Mouse (Mus musculus) hindbrain, postnatal 0 days (tissue): ENCODE data around the gene Isg15. TPM values are rescaled to one million over a fixed set of nuclear protein-coding genes. Genes with fewer than 3 reads are reported as not detected.
"Not testable (repeated sequence)": the region's sequence is repeated elsewhere in the genome, so short reads cannot be mapped to it uniquely, and the experiment has no call there.

ENCODE experiments used
- ATAC-seq: fragments of 200-750 bp; cut with Nextera tagmentation; 2 replicates; pipeline ENCODE4 v1.8.0; 2017; ENCODE audit warnings: mild to moderate bottlenecking, moderate TSS enrichment, moderate library complexity
- DNase-seq: peaks from one replicate; pipeline ENCODE4 v3.0.0-alpha.2; 2015; ENCODE audit warnings: low spot score
- H3K27ac ChIP-seq: fragments of 300-500 bp; sonication (generic); 2 replicates; pipeline ENCODE4 v1.5.1; 2014; ENCODE audit warnings: mild to moderate bottlenecking
- H3K27me3 ChIP-seq: fragments of 300-500 bp; sonication (generic); 2 replicates; pipeline ENCODE4 v1.6.1; 2014; ENCODE audit warnings: low read length, mixed read lengths; ENCODE audit not compliant: insufficient read depth
- H3K36me3 ChIP-seq: fragments of 300-500 bp; sonication (generic); 2 replicates; pipeline ENCODE4 v1.6.1; 2014; ENCODE audit warnings: low read length, mixed read lengths; ENCODE audit not compliant: insufficient read depth
- H3K4me1 ChIP-seq: fragments of 300-500 bp; sonication (generic); 2 replicates; pipeline ENCODE4 v1.6.1; 2014; ENCODE audit warnings: antibody characterized with exemption, low read length, mixed read lengths; ENCODE audit not compliant: insufficient read depth
- H3K4me2 ChIP-seq: fragments of 300-500 bp; sonication (generic); 2 replicates; pipeline ENCODE4 v1.6.1; 2014; ENCODE audit warnings: low read depth, mild to moderate bottlenecking, low read length, moderate library complexity, mixed read lengths
- H3K4me3 ChIP-seq: fragments of 300-500 bp; sonication (generic); 2 replicates; pipeline ENCODE4 v1.5.1; 2014; ENCODE audit warnings: low read length
- H3K9ac ChIP-seq: fragments of 300-500 bp; sonication (generic); replicated peaks from 2 replicates; pipeline ENCODE4 v1.6.1; 2014; ENCODE audit warnings: mild to moderate bottlenecking, low read length, moderate library complexity, mixed read lengths
- H3K9me3 ChIP-seq: fragments of 300-500 bp; sonication (generic); 2 replicates; pipeline ENCODE4 v1.6.1; 2016; ENCODE audit warnings: low read length, mixed read lengths
- CTCF ChIP-seq: IDR thresholded peaks from 2 replicates; pipeline ENCODE4 v1.5.1; 2016; ENCODE audit warnings: antibody characterized with exemption, control low read depth, low read depth
- WGBS: fragments of 180-500 bp; shearing (Covaris S2); extraction: QIAGEN DNeasy Blood & Tissue Kit; methylation state at CpG from one replicate; pipeline ENCODE4 v1.1.7; 2014; 5-methylcytosine and 5-hydroxymethylcytosine counted together
- microRNA-seq, 2 experiments: library from miRNA; unstranded; fragments of <30 nt; microRNA quantifications; one replicate each; pipeline ENCODE4; 2016
- polyA plus RNA-seq: library from polyadenylated mRNA; unstranded; fragments of >200 nt; fragmentation: Nextera tagmentation; extraction: Ambion mirVana; gene quantifications from 2 replicates; pipeline ENCODE4 v1.2.1, GENCODE M21; 2015
- total RNA-seq: library from RNA; depleted of rRNA; stranded (reverse); fragments of >200 nt; gene quantifications from 2 replicates; pipeline ENCODE4 v1.2.3, GENCODE M21; 2014; rRNA removed

Isg15 gene
- total and polyA plus RNA-seq, 2 experiments from 2014 or later, result 3.2 to 4.5 TPM

GRCm38 (mm10) chr4:156169129-156169528 lies 31.5 kb downstream of the Isg15 start:
- no peak for TF ChIP-seq CTCF
- DNase-seq (no peak), ATAC-seq (no peak)
- Histone ChIP-seq H3K9ac (no peak overlapping the region), H3K4me1 (no peaks in the 10 kb centered on the region), H3K36me3 (peaks cover 93% of the 10 kb centered on the region), H3K9me3 (no peaks in the 10 kb centered on the region), H3K27me3 (no peaks in the 10 kb centered on the region), H3K4me2 (no peak overlapping the region), H3K4me3 (no peak overlapping the region), H3K27ac (no peak overlapping the region)
- 93% methylated on average over 10 of the region's 10 CpGs for WGBS

DNA sequence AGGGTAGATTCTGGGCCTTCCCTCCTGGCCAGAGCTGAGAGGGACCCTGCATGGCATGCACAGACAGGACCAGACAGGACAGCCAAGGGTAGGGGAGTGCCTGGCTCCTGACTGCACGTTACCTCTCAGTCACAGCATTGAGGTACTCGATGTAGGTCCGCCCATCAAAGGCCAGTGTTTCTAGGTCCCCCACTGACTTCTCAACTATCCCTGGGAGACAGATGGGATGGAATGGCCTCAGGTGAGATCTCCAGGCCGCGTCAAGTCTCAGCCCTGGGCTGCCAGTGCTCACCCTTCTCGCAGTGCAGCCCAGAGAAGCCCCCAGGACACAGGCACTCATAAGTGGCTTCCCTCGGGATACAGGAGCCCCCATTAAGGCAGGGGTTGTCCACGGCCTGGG lies 32.0 kb downstream of the Isg15 start:
- Histone ChIP-seq H3K27me3 (no peaks in the 10 kb centered on the region), H3K4me1 (no peaks in the 10 kb centered on the region), H3K4me2 (no peak overlapping the region), H3K27ac (no peak overlapping the region), H3K4me3 (no peak overlapping the region), H3K36me3 (peaks cover 93% of the 10 kb centered on the region), H3K9me3 (no peaks in the 10 kb centered on the region), H3K9ac (no peak overlapping the region)
- no peak for TF ChIP-seq CTCF
- ATAC-seq, result no peak
- WGBS, result 92% methylated on average over 8 of the region's 8 CpGs
- no peak for DNase-seq

GRCm38 (mm10) chr4:156166477-156166876 lies 34.1 kb downstream of the Isg15 start:
- ATAC-seq (no peak), DNase-seq (no peak)
- peaks cover 74% of the 10 kb centered on the region for H3K36me3 ChIP-seq
- no peaks in the 10 kb centered on the region for H3K27me3 ChIP-seq
- H3K4me3 ChIP-seq, result no peak overlapping the region
- H3K9me3 ChIP-seq, result no peaks in the 10 kb centered on the region
- no peak; the same call in 1 of the 2 replicates for TF ChIP-seq CTCF
- WGBS, result 85% methylated on average over 9 of the region's 9 CpGs
- no peak overlapping the region for H3K27ac ChIP-seq
- no peaks in the 10 kb centered on the region for H3K4me1 ChIP-seq
- H3K4me2 ChIP-seq, result no peak overlapping the region
- no peak overlapping the region for H3K9ac ChIP-seq

DNA sequence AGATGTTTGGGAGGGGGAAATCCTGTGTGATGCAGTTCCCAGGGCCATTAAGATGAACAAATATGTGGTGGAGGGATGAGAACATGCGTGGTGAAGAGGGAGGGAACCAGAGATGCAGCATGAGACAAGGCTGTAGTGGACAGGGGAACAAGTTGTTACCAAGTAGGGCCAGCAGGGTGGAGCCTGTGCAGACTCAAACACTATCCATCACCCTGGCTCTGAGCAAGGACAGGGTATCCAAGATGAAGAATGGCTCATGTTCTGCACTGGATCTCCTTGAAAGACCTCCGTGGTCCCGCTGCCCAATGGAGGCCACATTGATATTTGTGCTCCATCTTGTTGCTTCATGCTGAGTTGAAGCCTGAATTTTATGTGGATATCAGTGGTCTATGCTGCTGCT lies 45.8 kb downstream of the Isg15 start:
- no peak for DNase-seq
- H3K4me2 ChIP-seq, result no peak overlapping the region
- no peak for ATAC-seq
- no peak overlapping the region for H3K27ac ChIP-seq
- H3K4me1 ChIP-seq, result no peaks in the 10 kb centered on the region
- WGBS, result 95% methylated on average over 3 of the region's 3 CpGs
- H3K9me3 ChIP-seq, result no peaks in the 10 kb centered on the region
- H3K9ac ChIP-seq, result no peak overlapping the region
- TF ChIP-seq CTCF, result no peak
- H3K27me3 ChIP-seq, result no peaks in the 10 kb centered on the region
- no peaks in the 10 kb centered on the region for H3K36me3 ChIP-seq
- H3K4me3 ChIP-seq, result no peak overlapping the region

GRCm38 (mm10) chr4:156150887-156151286 lies 49.7 kb downstream of the Isg15 start:
- not testable (repeated sequence) for H3K36me3 ChIP-seq, H3K27me3 ChIP-seq, DNase-seq, H3K9ac ChIP-seq, H3K9me3 ChIP-seq, H3K4me3 ChIP-seq, H3K27ac ChIP-seq, H3K4me1 ChIP-seq, ATAC-seq, H3K4me2 ChIP-seq
- WGBS, result 84% methylated on average over 10 of the region's 10 CpGs

Small RNA genes lying within 50 kb of the gene (microRNA-seq; reads per million reads assigned to microRNA genes)
- 3.9 to 4.7 reads per million in 2 experiments for gene Mir7658

Other genes starting within 250 kb of the Isg15 start
- gene C1qtnf12, start 238.5 kb downstream of the Isg15 start, total RNA-seq, result 26.6 and 35.2 TPM in 2 replicates
- gene C1qtnf12, start 238.5 kb downstream of the Isg15 start, polyA plus RNA-seq, result 21.8 and 22.8 TPM in 2 replicates
- 48.8 and 56.8 TPM in 2 replicates for gene B3galt6, start 208.2 kb downstream of the Isg15 start, total RNA-seq
- gene B3galt6, start 208.2 kb downstream of the Isg15 start, polyA plus RNA-seq, result 26.1 and 26.2 TPM in 2 replicates
- gene Sdf4, start 207.9 kb downstream of the Isg15 start, total RNA-seq, result 100 and 121 TPM in 2 replicates
- 122 and 127 TPM in 2 replicates for gene Sdf4, start 207.9 kb downstream of the Isg15 start, polyA plus RNA-seq
- gene Tnfrsf4, start 187.0 kb downstream of the Isg15 start, total RNA-seq, result 2.6 TPM in 1 of 2 replicates, not detected in the other
- gene Tnfrsf4, start 187.0 kb downstream of the Isg15 start, polyA plus RNA-seq, result 0.47 and 0.49 TPM in 2 replicates
- gene Tnfrsf18, start 174.7 kb downstream of the Isg15 start, total RNA-seq, result 0.16 TPM in 1 of 2 replicates, not detected in the other
- gene Tnfrsf18, start 174.7 kb downstream of the Isg15 start, polyA plus RNA-seq, result 1.4 and 1.6 TPM in 2 replicates
- gene Ttll10, start 141.4 kb downstream of the Isg15 start, total RNA-seq, result 0.26 TPM in 1 of 2 replicates, not detected in the other
- gene Ttll10, start 141.4 kb downstream of the Isg15 start, polyA plus RNA-seq, result 0.08 TPM in 1 of 2 replicates, not detected in the other
- 24.0 and 32.8 TPM in 2 replicates for gene 9430015G10Rik, start 90.8 kb downstream of the Isg15 start, total RNA-seq
- gene 9430015G10Rik, start 90.8 kb downstream of the Isg15 start, polyA plus RNA-seq, result 21.0 and 22.3 TPM in 2 replicates
- 0.50 and 0.73 TPM in 2 replicates for gene Rnf223, start 70.3 kb downstream of the Isg15 start, total RNA-seq
- gene Rnf223, start 70.3 kb downstream of the Isg15 start, polyA plus RNA-seq, result 0.25 and 0.31 TPM in 2 replicates
- gene Agrn, start 3.3 kb downstream of the Isg15 start, total RNA-seq, result 273 and 295 TPM in 2 replicates
- gene Agrn, start 3.3 kb downstream of the Isg15 start, polyA plus RNA-seq, result 58.6 and 63.0 TPM in 2 replicates
- 4.6 and 5.0 TPM in 2 replicates for gene AW011738, start 2.5 kb upstream of the Isg15 start, total RNA-seq
- 3.7 and 4.0 TPM in 2 replicates for gene AW011738, start 2.5 kb upstream of the Isg15 start, polyA plus RNA-seq
- 1.6 and 1.7 TPM in 2 replicates for gene Perm1, start 15.1 kb upstream of the Isg15 start, total RNA-seq
- gene Perm1, start 15.1 kb upstream of the Isg15 start, polyA plus RNA-seq, result 1.2 and 1.3 TPM in 2 replicates
- gene Plekhn1, start 34.0 kb upstream of the Isg15 start, total RNA-seq, result 52.9 and 55.3 TPM in 2 replicates
- 19.6 and 19.7 TPM in 2 replicates for gene Plekhn1, start 34.0 kb upstream of the Isg15 start, polyA plus RNA-seq
- 79.8 and 80.8 TPM in 2 replicates for gene Noc2l, start 35.2 kb upstream of the Isg15 start, total RNA-seq
- 40.9 and 43.8 TPM in 2 replicates for gene Noc2l, start 35.2 kb upstream of the Isg15 start, polyA plus RNA-seq
- 3.1 and 5.2 TPM in 2 replicates for gene Samd11, start 54.8 kb upstream of the Isg15 start, total RNA-seq
- gene Samd11, start 54.8 kb upstream of the Isg15 start, polyA plus RNA-seq, result 1.8 and 2.9 TPM in 2 replicates
- not detected in 2 replicates for gene Vmn2r-ps159, start 130.3 kb upstream of the Isg15 start, total RNA-seq
- gene Vmn2r-ps159, start 130.3 kb upstream of the Isg15 start, polyA plus RNA-seq, result not detected in 2 replicates